Mouse (Mus musculus) hindbrain, embryonic 13.5 days (tissue): ENCODE measurements around the gene Etnppl. TPM values are rescaled to one million over a fixed set of nuclear protein-coding genes. Genes with fewer than 3 reads are reported as not detected.

ENCODE experiments used
- ATAC-seq: fragments of 200-750 bp; cut with Nextera tagmentation; 2 replicates; pipeline ENCODE4 v1.8.0; 2017; ENCODE audit warnings: moderate TSS enrichment; ENCODE audit not compliant: low FRiP score
- H3K27ac ChIP-seq: fragments of 300-500 bp; sonication (generic); 2 replicates; pipeline ENCODE4 v1.5.1; 2015; ENCODE audit warnings: inconsistent platforms, mild to moderate bottlenecking, moderate library complexity
- H3K27me3 ChIP-seq: fragments of 300-500 bp; sonication (generic); 2 replicates; pipeline ENCODE4 v1.6.1; 2015; ENCODE audit warnings: mild to moderate bottlenecking, inconsistent platforms
- H3K36me3 ChIP-seq: fragments of 300-500 bp; sonication (generic); 2 replicates; pipeline ENCODE4 v1.6.1; 2015; ENCODE audit warnings: mild to moderate bottlenecking, inconsistent platforms
- H3K4me1 ChIP-seq: fragments of 300-500 bp; sonication (generic); replicated peaks from 2 replicates; pipeline ENCODE4 v1.6.1; 2015; ENCODE audit warnings: inconsistent platforms
- H3K4me2 ChIP-seq: fragments of 300-500 bp; sonication (generic); 2 replicates; pipeline ENCODE4 v1.6.1; 2015; ENCODE audit warnings: inconsistent platforms, mild to moderate bottlenecking, moderate library complexity
- H3K4me3 ChIP-seq: fragments of 300-500 bp; sonication (generic); 2 replicates; pipeline ENCODE4 v1.5.1; 2015; ENCODE audit warnings: mild to moderate bottlenecking, inconsistent platforms
- H3K9ac ChIP-seq: fragments of 300-500 bp; sonication (generic); 2 replicates; pipeline ENCODE4 v1.6.1; 2015; ENCODE audit warnings: mild to moderate bottlenecking, inconsistent platforms
- H3K9me3 ChIP-seq: fragments of 300-500 bp; sonication (generic); 2 replicates; pipeline ENCODE4 v1.6.1; 2016; ENCODE audit warnings: inconsistent platforms
- WGBS: fragments of 180-500 bp; shearing (Covaris S2); methylation state at CpG from one replicate; pipeline ENCODE4 v1.1.7; 2015; 5-methylcytosine and 5-hydroxymethylcytosine counted together
- polyA plus RNA-seq: library from polyadenylated mRNA; unstranded; fragments of >200 nt; fragmentation: Nextera tagmentation; extraction: Ambion mirVana; gene quantifications from 2 replicates; pipeline ENCODE4 v1.2.1, GENCODE M21; 2015

The Etnppl gene
- polyA plus RNA-seq, 1 experiment from 2014 or later = not detected

GRCm38 (mm10) chr3:130614444-130614843 lies 2.8 kb upstream of the Etnppl start:
- no peak overlapping the region for H3K27ac ChIP-seq
- WGBS = 89% methylated on average over 9 of the region's 9 CpGs
- H3K9me3 ChIP-seq = no peaks in the 10 kb centered on the region
- H3K27me3 ChIP-seq = 0 out of 2 replicates have a peak, but pooled peaks cover 6% of the 10 kb centered on the region
- no peak overlapping the region for H3K4me2 ChIP-seq
- no peak overlapping the region for H3K9ac ChIP-seq
- no peak overlapping the region for H3K4me3 ChIP-seq
- ATAC-seq = no peak
- H3K36me3 ChIP-seq = no peaks in the 10 kb centered on the region
- peaks cover 6% of the 10 kb centered on the region for H3K4me1 ChIP-seq

DNA sequence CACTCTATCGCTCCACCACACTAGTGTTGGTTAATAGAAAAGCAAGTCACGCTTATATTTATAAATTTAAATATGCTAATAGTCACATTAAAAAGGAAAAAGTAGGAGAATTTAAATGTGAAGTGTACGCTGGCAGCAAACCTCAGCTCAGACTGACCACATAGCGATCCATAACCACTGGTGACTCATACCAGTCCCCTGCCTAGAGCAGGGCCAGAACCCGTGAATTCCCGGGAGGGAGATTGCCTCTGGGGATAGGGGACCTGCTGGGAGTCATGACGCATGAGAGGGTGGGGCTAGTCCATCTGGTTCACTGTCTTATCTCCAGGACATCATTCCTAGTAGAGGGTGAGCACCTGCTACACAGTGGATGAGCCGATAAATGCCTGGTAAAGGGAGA lies 1.6 kb upstream of the Etnppl start:
- Histone ChIP-seq H3K9me3 (no peaks in the 10 kb centered on the region), H3K4me1 (peaks cover 6% of the 10 kb centered on the region), H3K36me3 (no peaks in the 10 kb centered on the region), H3K27ac (no peak overlapping the region), H3K27me3 (0 out of 2 replicates have a peak, but pooled peaks cover 6% of the 10 kb centered on the region), H3K9ac (no peak overlapping the region), H3K4me3 (no peak overlapping the region), H3K4me2 (no peak overlapping the region)
- whole genome bisulfite sequencing = 59% methylated on average over 8 of the region's 8 CpGs
- ATAC-seq = no peak

- Histone ChIP-seq H3K36me3 (no peaks in the 10 kb centered on the region), H3K9ac (no peak overlapping the region), H3K9me3 (no peaks in the 10 kb centered on the region), H3K4me1 (peaks cover 6% of the 10 kb centered on the region), H3K27me3 (0 out of 2 replicates have a peak, but pooled peaks cover 6% of the 10 kb centered on the region), H3K4me3 (no peak overlapping the region), H3K4me2 (no peak overlapping the region), H3K27ac (no peak overlapping the region)
- 75% methylated on average over 12 of the region's 12 CpGs for WGBS
- no peak for ATAC-seq
Measured at GRCm38 (mm10) chr3:130620517-130621146, 3.4 kb downstream of the Etnppl start.

GRCm38 (mm10) chr3:130628358-130628757 lies 11.1 kb downstream of the Etnppl start:
- H3K9ac ChIP-seq = no peak overlapping the region
- WGBS = 92% methylated on average over 5 of the region's 5 CpGs
- no peak overlapping the region for H3K4me2 ChIP-seq
- no peaks in the 10 kb centered on the region for H3K27me3 ChIP-seq
- no peaks in the 10 kb centered on the region for H3K36me3 ChIP-seq
- H3K4me1 ChIP-seq = no peaks in the 10 kb centered on the region
- ATAC-seq = no peak
- no peak overlapping the region for H3K4me3 ChIP-seq
- H3K27ac ChIP-seq = no peak overlapping the region
- H3K9me3 ChIP-seq = no peaks in the 10 kb centered on the region

DNA sequence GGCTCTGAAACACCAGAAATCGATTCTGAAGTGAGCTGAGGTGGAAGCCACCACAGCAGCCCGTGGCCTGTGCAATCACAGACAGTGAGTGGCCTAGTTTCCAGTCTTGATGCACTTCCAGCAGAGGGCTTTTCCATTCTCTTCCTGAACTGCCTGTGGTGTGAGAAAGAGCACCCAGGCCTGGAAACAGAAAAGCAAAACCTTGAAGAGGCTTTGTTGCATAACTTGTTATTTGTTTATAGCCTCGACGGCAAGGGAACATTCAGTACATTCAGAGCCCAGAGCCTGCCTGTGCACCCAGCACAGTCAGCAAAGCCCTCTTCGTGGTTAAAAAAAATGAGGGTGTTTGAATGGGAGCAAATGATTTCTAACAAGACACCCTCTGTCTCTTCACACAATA lies 16.6 kb downstream of the Etnppl start:
- Histone ChIP-seq H3K36me3 (no peaks in the 10 kb centered on the region), H3K27me3 (no peaks in the 10 kb centered on the region), H3K9me3 (no peaks in the 10 kb centered on the region), H3K4me1 (no peaks in the 10 kb centered on the region), H3K9ac (no peak overlapping the region), H3K27ac (no peak overlapping the region), H3K4me2 (no peak overlapping the region), H3K4me3 (no peak overlapping the region)
- ATAC-seq = no peak
- 78% methylated on average over 5 of the region's 5 CpGs for WGBS

DNA sequence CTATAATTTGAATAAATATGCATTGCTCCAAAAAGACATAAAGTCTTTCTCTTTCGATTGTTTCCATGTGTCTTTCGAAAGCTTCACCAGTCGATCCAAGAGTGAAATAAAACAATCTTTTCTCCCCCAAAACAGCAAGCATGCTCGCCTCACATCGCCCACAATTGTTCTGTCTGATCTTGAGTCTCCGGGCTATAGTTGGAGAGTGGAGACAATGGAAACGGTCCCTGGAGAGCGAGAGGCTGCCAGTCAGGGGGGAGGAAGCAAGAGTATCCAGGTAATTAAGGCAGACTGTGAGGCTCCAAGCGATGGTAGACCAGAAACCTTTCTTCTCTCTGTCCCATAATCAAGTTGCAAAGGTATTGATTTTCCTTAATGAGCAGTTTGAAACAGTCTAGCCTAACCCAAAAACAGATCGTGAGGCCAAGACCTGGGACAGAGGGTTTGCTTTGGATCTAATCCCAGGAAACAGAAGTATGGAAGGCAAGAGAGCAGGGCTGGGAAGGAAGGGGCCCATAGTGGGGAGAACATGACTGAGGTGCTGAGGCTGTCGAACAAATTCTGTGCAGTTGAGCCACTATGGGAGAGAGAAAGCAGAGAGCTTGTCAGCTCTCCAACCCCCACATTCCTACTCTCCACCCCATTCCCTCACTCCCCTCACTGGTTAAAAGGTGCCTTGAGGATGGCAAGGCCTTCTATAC lies 29.0 kb downstream of the Etnppl start:
- H3K27ac ChIP-seq = no peak overlapping the region
- no peak for ATAC-seq

DNA sequence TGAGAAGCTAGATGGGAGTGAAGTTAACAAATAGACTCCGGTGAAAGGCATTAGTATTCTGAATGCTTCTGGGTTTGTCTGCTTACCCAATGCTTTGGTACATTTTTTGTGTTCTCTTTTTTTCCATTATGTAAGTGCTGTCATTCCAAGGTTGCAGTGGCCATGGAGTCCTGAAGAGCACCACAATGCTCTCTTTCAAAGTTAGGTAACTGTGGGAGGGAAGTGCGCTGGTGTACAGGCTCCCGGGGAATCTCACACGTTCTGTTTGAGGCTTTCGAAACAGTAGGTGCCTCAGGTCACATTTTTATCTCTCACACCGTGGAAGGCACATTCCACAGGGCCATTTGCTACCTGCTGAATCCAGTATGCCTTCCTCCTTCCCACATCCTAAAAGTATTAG lies 32.3 kb downstream of the Etnppl start:
- Histone ChIP-seq H3K27ac (no peak overlapping the region), H3K9ac (no peak overlapping the region), H3K36me3 (no peaks in the 10 kb centered on the region), H3K9me3 (no peaks in the 10 kb centered on the region), H3K4me3 (no peak overlapping the region), H3K4me1 (no peaks in the 10 kb centered on the region), H3K27me3 (no peaks in the 10 kb centered on the region), H3K4me2 (no peak overlapping the region)
- WGBS = 53% methylated on average over 6 of the region's 6 CpGs
- no peak for ATAC-seq

More for the DNA sequence above, 29.0 kb downstream of the Etnppl start:
- Histone ChIP-seq H3K4me1 (no peaks in the 10 kb centered on the region), H3K4me2 (no peak overlapping the region), H3K4me3 (no peak overlapping the region), H3K9me3 (0 out of 2 replicates have a peak, but pooled peaks cover 2% of the 10 kb centered on the region), H3K27me3 (no peaks in the 10 kb centered on the region), H3K36me3 (no peaks in the 10 kb centered on the region), H3K9ac (no peak overlapping the region)
- WGBS = 78% methylated on average over 11 of the region's 11 CpGs

DNA sequence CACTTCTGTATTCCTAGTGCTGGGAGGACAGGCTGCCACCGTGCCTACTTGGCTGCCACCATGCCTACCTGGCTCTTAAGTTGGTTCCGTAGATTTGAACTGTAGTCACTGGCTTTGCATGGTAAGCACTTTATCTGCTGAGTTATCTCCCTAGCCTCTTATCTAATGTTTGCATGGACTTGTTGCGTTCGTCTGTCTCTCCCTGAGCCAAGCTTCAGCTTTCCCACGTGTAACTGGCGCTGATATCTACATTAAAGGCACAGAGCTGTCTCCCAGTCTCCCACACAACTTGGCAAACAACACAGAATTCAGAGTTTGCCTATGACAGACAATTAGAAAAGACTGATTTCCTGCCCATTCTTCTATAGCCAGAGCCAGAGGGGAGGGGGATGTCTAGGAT lies 43.4 kb downstream of the Etnppl start:
- H3K9ac ChIP-seq = no peak overlapping the region
- 79% methylated on average over 6 of the region's 6 CpGs for WGBS
- no peaks in the 10 kb centered on the region for H3K9me3 ChIP-seq
- no peak overlapping the region for H3K4me2 ChIP-seq
- no peaks in the 10 kb centered on the region for H3K36me3 ChIP-seq
- H3K27ac ChIP-seq = no peak overlapping the region
- no peaks in the 10 kb centered on the region for H3K4me1 ChIP-seq
- no peaks in the 10 kb centered on the region for H3K27me3 ChIP-seq
- H3K4me3 ChIP-seq = no peak overlapping the region
- ATAC-seq = no peak

GRCm38 (mm10) chr3:130662496-130662895 lies 45.2 kb downstream of the Etnppl start:
- no peaks in the 10 kb centered on the region for H3K9me3 ChIP-seq
- H3K4me3 ChIP-seq = no peak overlapping the region
- H3K4me1 ChIP-seq = no peaks in the 10 kb centered on the region
- H3K36me3 ChIP-seq = no peaks in the 10 kb centered on the region
- no peak overlapping the region for H3K27ac ChIP-seq
- 89% methylated on average over 3 of the region's 3 CpGs for WGBS
- no peak overlapping the region for H3K4me2 ChIP-seq
- no peak for ATAC-seq
- no peaks in the 10 kb centered on the region for H3K27me3 ChIP-seq
- H3K9ac ChIP-seq = no peak overlapping the region

- H3K4me2 ChIP-seq = no peak overlapping the region
- H3K27ac ChIP-seq = no peak overlapping the region
- peaks cover 4% of the 10 kb centered on the region; the same call in 1 of the 2 replicates for H3K4me1 ChIP-seq
- H3K9me3 ChIP-seq = no peaks in the 10 kb centered on the region
- no peak overlapping the region for H3K9ac ChIP-seq
- no peak for ATAC-seq
- 61% methylated on average over 14 of the region's 14 CpGs for WGBS
- no peaks in the 10 kb centered on the region for H3K36me3 ChIP-seq
- H3K27me3 ChIP-seq = no peaks in the 10 kb centered on the region
- no peak overlapping the region for H3K4me3 ChIP-seq
Measured at GRCm38 (mm10) chr3:130671291-130671690, 54.0 kb downstream of the Etnppl start.

- ATAC-seq = no peak
- WGBS = 95% methylated on average over 19 of the region's 19 CpGs
- H3K4me2 ChIP-seq = no peak overlapping the region
- H3K9me3 ChIP-seq = no peaks in the 10 kb centered on the region
- H3K27me3 ChIP-seq = no peaks in the 10 kb centered on the region
- H3K27ac ChIP-seq = no peak overlapping the region
- H3K4me3 ChIP-seq = no peak overlapping the region
- H3K4me1 ChIP-seq = peaks cover 4% of the 10 kb centered on the region; the same call in 1 of the 2 replicates
- no peak overlapping the region for H3K9ac ChIP-seq
- no peaks in the 10 kb centered on the region for H3K36me3 ChIP-seq
Measured at GRCm38 (mm10) chr3:130677671-130678460, 60.6 kb downstream of the Etnppl start.

DNA sequence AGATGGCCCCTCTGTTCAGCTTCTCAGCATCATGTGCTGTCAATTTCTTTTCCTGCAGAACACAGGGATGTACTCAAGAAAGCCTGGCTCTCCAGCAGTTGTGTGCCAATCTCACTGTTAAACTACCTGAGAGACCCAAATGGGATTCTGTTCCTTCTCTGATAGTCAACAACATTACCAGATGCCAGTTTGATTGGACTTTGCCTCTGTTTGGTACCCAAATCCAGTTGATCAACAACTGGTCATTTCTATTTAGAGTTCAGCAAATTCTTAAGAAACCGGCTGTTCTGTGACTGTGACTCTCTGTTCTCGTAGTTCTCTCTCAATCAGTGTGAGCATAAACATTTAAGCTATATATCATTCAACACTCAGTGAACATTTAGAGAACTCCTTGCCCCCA lies 64.0 kb downstream of the Etnppl start:
- ATAC-seq = no peak
- Histone ChIP-seq H3K27ac (no peak overlapping the region), H3K9ac (no peak overlapping the region), H3K36me3 (no peaks in the 10 kb centered on the region), H3K9me3 (no peaks in the 10 kb centered on the region), H3K4me2 (no peak overlapping the region), H3K27me3 (no peaks in the 10 kb centered on the region), H3K4me3 (no peak overlapping the region), H3K4me1 (no peaks in the 10 kb centered on the region)
- 90% methylated on average over 2 of the region's 2 CpGs for WGBS
